11 mouse cellular contexts compared by ENCODE assay signal in the genomic region with DNA sequence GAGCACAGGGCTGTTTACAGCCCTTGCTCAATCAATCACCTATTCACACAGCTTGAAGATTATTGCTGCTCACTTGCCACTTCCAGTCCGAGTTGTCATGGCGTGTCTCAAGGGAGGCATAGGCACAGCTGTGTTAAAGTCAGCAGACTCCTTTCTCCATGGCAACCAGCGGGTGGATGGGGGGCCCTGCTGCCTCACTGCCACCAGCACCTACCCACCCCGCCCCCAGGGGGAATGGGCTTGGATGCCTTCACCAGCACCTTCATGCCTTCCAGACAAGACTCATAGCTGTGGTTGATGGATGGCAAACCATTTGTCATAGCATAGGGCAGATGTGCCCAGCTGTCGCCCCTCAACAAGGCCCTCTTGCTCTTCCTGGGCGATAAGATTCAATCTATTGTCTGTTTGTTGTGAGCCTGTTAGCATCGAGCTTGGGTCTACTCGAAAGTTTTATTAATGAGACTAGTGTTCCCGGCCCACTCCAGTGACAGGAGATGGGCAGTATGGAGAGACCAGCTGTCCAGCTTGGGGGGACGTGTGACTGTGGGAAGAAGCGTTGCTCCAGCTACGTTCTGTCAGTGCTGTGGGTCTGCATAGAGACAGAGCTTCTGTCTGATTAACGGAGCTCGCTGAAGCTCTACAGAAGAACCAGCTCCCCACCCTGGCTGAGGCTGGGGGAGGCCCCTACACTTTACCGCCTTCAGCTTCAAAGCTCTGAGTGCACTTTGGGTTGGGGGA.
A peak's percentile ranks its signal among the peaks of the same experiment; 100 is the strongest.
DNase-seq lines count a peak whose midpoint lies in the region; ATAC-seq and TF ChIP-seq lines count a peak whose summit lies in the region.
"Had no signal": no experiment of that assay in that cellular context is flagged by ENCODE, and none has a peak within 500 bp of the region (broad histone marks: within the 10 kb centered on the region; RNA-seq: fewer than 3 reads in every experiment).

No protein-coding gene starts in this region.

- H3K4me2 ChIP-seq in forebrain, embryonic 12.5 days, result no peak overlapping the region
- H3K4me2 ChIP-seq in forebrain, embryonic 13.5 days, result no peak overlapping the region
- H3K4me2 ChIP-seq in lung, embryonic 16.5 days (ENCODE audit: low read depth, low read length), result no peak overlapping the region
- no peak overlapping the region for H3K4me2 ChIP-seq in limb, embryonic 14.5 days (replicated peaks; ENCODE audit: low read depth, low read length, severe bottlenecking)
- H3K4me2 ChIP-seq: heart, embryonic 15.5 days; liver, embryonic 13.5 days had no signal

- 62% methylated on average over 15 of the region's 15 CpGs for WGBS in forebrain, embryonic 12.5 days
- WGBS in forebrain, embryonic 13.5 days, result 57% methylated on average over 15 of the region's 15 CpGs
- 32% methylated on average over 15 of the region's 15 CpGs for WGBS in lung, embryonic 16.5 days
- WGBS in limb, embryonic 14.5 days, result 44% methylated on average over 15 of the region's 15 CpGs

- peaks cover 4% of the 10 kb centered on the region; the same call in 1 of the 2 replicates for H3K27me3 ChIP-seq in forebrain, embryonic 12.5 days
- no peaks in the 10 kb centered on the region for H3K27me3 ChIP-seq in forebrain, embryonic 13.5 days
- H3K27me3 ChIP-seq in lung, embryonic 16.5 days (ENCODE audit: control insufficient read depth, insufficient read depth, low read depth, low read length), result no peaks in the 10 kb centered on the region
- H3K27me3 ChIP-seq in limb, embryonic 14.5 days (ENCODE audit: control insufficient read depth, insufficient read depth, low read length), result no peaks in the 10 kb centered on the region
- H3K27me3 ChIP-seq: heart, embryonic 15.5 days; liver, embryonic 13.5 days had no signal

- peak; percentile 66 for ATAC-seq in forebrain, embryonic 12.5 days (ENCODE audit: low FRiP score)
- no peak; the same call in 1 of the 2 replicates for ATAC-seq in forebrain, embryonic 13.5 days
- 0 out of 2 replicates have a peak, but pooled peaks have one; percentile 28 for ATAC-seq in lung, embryonic 16.5 days (ENCODE audit: low read depth)
- 0 out of 2 replicates have a peak, but pooled peaks have one; percentile 44 for ATAC-seq in limb, embryonic 14.5 days (ENCODE audit: low FRiP score, low read depth)

- no peaks in the 10 kb centered on the region for H3K9me3 ChIP-seq in forebrain, embryonic 12.5 days
- no peaks in the 10 kb centered on the region for H3K9me3 ChIP-seq in forebrain, embryonic 13.5 days (replicated peaks)
- no peaks in the 10 kb centered on the region for H3K9me3 ChIP-seq in lung, embryonic 16.5 days (ENCODE audit: control insufficient read depth, low read length)
- H3K9me3 ChIP-seq in limb, embryonic 14.5 days (ENCODE audit: control insufficient read depth, low read length), result no peaks in the 10 kb centered on the region
- H3K9me3 ChIP-seq: heart, embryonic 15.5 days had no signal

- H3K36me3 ChIP-seq in forebrain, embryonic 12.5 days (replicated peaks), result no peaks in the 10 kb centered on the region
- H3K36me3 ChIP-seq in forebrain, embryonic 13.5 days (ENCODE audit: poor library complexity, severe bottlenecking), result no peaks in the 10 kb centered on the region
- H3K36me3 ChIP-seq in lung, embryonic 16.5 days (ENCODE audit: control insufficient read depth, insufficient read depth, low read length), result no peaks in the 10 kb centered on the region
- H3K36me3 ChIP-seq in limb, embryonic 14.5 days (ENCODE audit: control insufficient read depth, insufficient read depth, low read length), result no peaks in the 10 kb centered on the region
- H3K36me3 ChIP-seq: heart, embryonic 15.5 days; liver, embryonic 13.5 days had no signal

- H3K27ac ChIP-seq in forebrain, embryonic 12.5 days, result peak overlapping the region; percentile 46; the same call in 1 of the 2 replicates
- H3K27ac ChIP-seq in forebrain, embryonic 13.5 days, result no peak overlapping the region; the same call in 1 of the 2 replicates
- no peak overlapping the region for H3K27ac ChIP-seq in lung, embryonic 16.5 days (ENCODE audit: low read length)
- H3K27ac ChIP-seq in limb, embryonic 14.5 days (replicated peaks; ENCODE audit: low read depth, low read length), result no peak overlapping the region
- H3K27ac ChIP-seq: heart, embryonic 15.5 days; liver, embryonic 13.5 days had no signal

- no peak for TF ChIP-seq POLR2A in limb, embryonic 14.5 days (IDR thresholded peaks at IDR 0.05; ENCODE audit: borderline replicate concordance, extremely low read depth, insufficient read depth, insufficient read length)

- peaks cover 16% of the 10 kb centered on the region for H3K4me1 ChIP-seq in forebrain, embryonic 12.5 days
- H3K4me1 ChIP-seq in forebrain, embryonic 13.5 days, result peaks cover 26% of the 10 kb centered on the region
- no peaks in the 10 kb centered on the region for H3K4me1 ChIP-seq in lung, embryonic 16.5 days (replicated peaks; ENCODE audit: control insufficient read depth, insufficient read depth, low read length)
- no peaks in the 10 kb centered on the region; the same call in 1 of the 2 replicates for H3K4me1 ChIP-seq in limb, embryonic 14.5 days (ENCODE audit: control insufficient read depth, insufficient read depth, low read length)
- H3K4me1 ChIP-seq: heart, embryonic 15.5 days; liver, embryonic 13.5 days had no signal

- no peak for DNase-seq in lung, postnatal 4 days
- DNase-seq in limb, embryonic 14.5 days (ENCODE audit: low spot score), result no peak
- DNase-seq in retina, embryonic 14.5 days (ENCODE audit: low spot score), result peak; percentile 61
- no peak for DNase-seq in natural killer cell, adult 2 months (ENCODE audit: low spot score in 2 of 2)
- DNase-seq in ovary, adult 18-20 months (ENCODE audit: low spot score), result no peak
- DNase-seq: adrenal gland, adult 2 months; liver, embryonic 13.5 days had no signal

- no peak overlapping the region for H3K9ac ChIP-seq in forebrain, embryonic 12.5 days
- no peak overlapping the region for H3K9ac ChIP-seq in forebrain, embryonic 13.5 days
- no peak overlapping the region for H3K9ac ChIP-seq in lung, embryonic 16.5 days (ENCODE audit: low read length)
- H3K9ac ChIP-seq in limb, embryonic 14.5 days (ENCODE audit: low read depth, low read length, severe bottlenecking), result no peak overlapping the region
- H3K9ac ChIP-seq: heart, embryonic 15.5 days; liver, embryonic 13.5 days had no signal

- no peak overlapping the region for H3K4me3 ChIP-seq in forebrain, embryonic 12.5 days (replicated peaks)
- no peak overlapping the region for H3K4me3 ChIP-seq in forebrain, embryonic 13.5 days
- H3K4me3 ChIP-seq in lung, embryonic 16.5 days (ENCODE audit: low read length), result no peak overlapping the region
- H3K4me3 ChIP-seq in limb, embryonic 14.5 days (replicated peaks; ENCODE audit: low read length), result no peak overlapping the region
- H3K4me3 ChIP-seq: heart, embryonic 15.5 days; liver, embryonic 13.5 days had no signal
